Mouse (Mus musculus) lung, adult 2 months (tissue): ENCODE measurements around the gene Ppp4r4.
"Not testable (repeated sequence)": the region's sequence is repeated elsewhere in the genome, so short reads cannot be mapped to it uniquely, and the experiment has no call there.

ENCODE experiments used
- CTCF ChIP-seq: fragments of 200-500 bp; IDR thresholded peaks from 2 replicates; pipeline ENCODE4 v1.5.1; 2011; ENCODE audit warnings: mild to moderate bottlenecking, low read length, control low read depth; ENCODE audit not compliant: insufficient read depth
- POLR2A ChIP-seq: fragments of 200-500 bp; IDR thresholded peaks from 2 replicates; pipeline ENCODE4 v1.6.1; 2011; ENCODE audit warnings: low read depth, mild to moderate bottlenecking, control low read depth, low read length, borderline replicate concordance; ENCODE audit errors: extremely low read depth

GRCm38 (mm10) chr12:103484200-103484972, 47.7 kb upstream of the Ppp4r4 start:
- not testable (repeated sequence) for TF ChIP-seq POLR2A, CTCF
